Mouse (Mus musculus): ENCODE results near the gene Diaph3. TPM values are rescaled to one million over a fixed set of nuclear protein-coding genes. Genes with fewer than 3 reads are reported as not detected.

The Diaph3 gene
- total RNA-seq, 2 experiments from 2014 or later, result 7.0 to 7.4 TPM

GRCm38 (mm10) chr14:86677015-86677414 is 464.0 kb downstream of the Diaph3 start:
- intact Hi-C loops (cut with DNase I), result no loop called here
- no peak for DNase-seq

- intact Hi-C loops (cut with DNase I), result no loop called here
- DNase-seq, result no peak
Measured at GRCm38 (mm10) chr14:86675314-86675713, 465.7 kb downstream of the Diaph3 start.

GRCm38 (mm10) chr14:86662846-86663245 is 478.2 kb downstream of the Diaph3 start:
- DNase-seq, result no peak
- intact Hi-C loops (cut with DNase I), result no loop called here

GRCm38 (mm10) chr14:86660556-86660955 is 480.5 kb downstream of the Diaph3 start:
- no peak for DNase-seq
- intact Hi-C loops (cut with DNase I), result no loop called here

- no peak for DNase-seq
- intact Hi-C loops (cut with DNase I), result no loop called here
Measured at GRCm38 (mm10) chr14:86656262-86656661, 484.8 kb downstream of the Diaph3 start.

GRCm38 (mm10) chr14:86646499-86647120 is 494.4 kb downstream of the Diaph3 start:
- intact Hi-C loops (cut with DNase I), result no loop called here
- no peak for DNase-seq

- no peak for DNase-seq
- intact Hi-C loops (cut with DNase I), result no loop called here
Measured at GRCm38 (mm10) chr14:86642831-86643241, 498.2 kb downstream of the Diaph3 start.

- DNase-seq, result no peak
- intact Hi-C loops (cut with DNase I), result no loop called here
Measured at GRCm38 (mm10) chr14:86641839-86642238, 499.2 kb downstream of the Diaph3 start.

- DNase-seq, result no peak
Measured at GRCm38 (mm10) chr14:86640086-86640485, 500.9 kb downstream of the Diaph3 start.

GRCm38 (mm10) chr14:86635594-86636140 is 505.4 kb downstream of the Diaph3 start:
- intact Hi-C loops (cut with DNase I), result no loop called here
- no peak for DNase-seq

More at GRCm38 (mm10) chr14:86640086-86640485, 500.9 kb downstream of the Diaph3 start:
- intact Hi-C loops (cut with DNase I), result no loop called here

- intact Hi-C loops (cut with DNase I), result no loop called here
- no peak for DNase-seq
Measured at GRCm38 (mm10) chr14:86635052-86635451, 506.0 kb downstream of the Diaph3 start.

GRCm38 (mm10) chr14:86633799-86634198 is 507.2 kb downstream of the Diaph3 start:
- no peak for DNase-seq
- intact Hi-C loops (cut with DNase I), result no loop called here

- DNase-seq, result no peak
- intact Hi-C loops (cut with DNase I), result no loop called here
Measured at GRCm38 (mm10) chr14:86624816-86625425, 516.1 kb downstream of the Diaph3 start.

GRCm38 (mm10) chr14:86619637-86620036 is 521.4 kb downstream of the Diaph3 start:
- DNase-seq, result no peak
- intact Hi-C loops (cut with DNase I), result no loop called here

Small RNAs within 50 kb of the gene (microRNA-seq; reads per million reads assigned to microRNA genes)
- not detected for gene Gm23438
